Mouse (Mus musculus) G1E (cell line): ENCODE data around the gene Iqschfp. TPM values are rescaled to one million over a fixed set of nuclear protein-coding genes. Genes with fewer than 3 reads are reported as not detected.

Experiments used
- ATAC-seq: 2 replicates; pipeline ENCODE4 v1.8.0; 2016; ENCODE audit warnings: mild to moderate bottlenecking; ENCODE audit not compliant: insufficient number of reproducible peaks, poor library complexity, low FRiP score, severe bottlenecking; ENCODE audit errors: extremely low read depth
- DNase-seq: peaks from one replicate; pipeline ENCODE4 v3.0.0; 2012; ENCODE audit warnings: low spot score
- H3K27me3 ChIP-seq: 2 replicates; pipeline ENCODE4 v1.6.1; 2012; ENCODE audit warnings: mild to moderate bottlenecking, low read length, inconsistent platforms; ENCODE audit not compliant: insufficient read depth
- H3K36me3 ChIP-seq: replicated peaks from 2 replicates; pipeline ENCODE3; 2012; ENCODE audit warnings: mild to moderate bottlenecking, inconsistent platforms
- H3K4me1 ChIP-seq: 2 replicates; pipeline ENCODE4 v1.6.1; 2012; ENCODE audit warnings: low read depth, low read length, inconsistent platforms, mixed read lengths; ENCODE audit not compliant: insufficient read depth
- H3K4me3 ChIP-seq: 2 replicates; pipeline ENCODE4 v1.5.1; 2012; ENCODE audit warnings: low read depth, mild to moderate bottlenecking, inconsistent platforms, low read length, moderate library complexity, mixed read lengths
- H3K9me3 ChIP-seq: replicated peaks from 2 replicates; pipeline ENCODE4 v1.6.1; 2012; ENCODE audit warnings: inconsistent platforms
- CTCF ChIP-seq: IDR thresholded peaks from 2 replicates; pipeline ENCODE4 v1.5.1; 2012; ENCODE audit warnings: low read depth, low read length, inconsistent platforms, mixed read lengths
- GATA1 ChIP-seq: IDR thresholded peaks from 2 replicates; pipeline ENCODE4 v1.6.1; 2012; ENCODE audit warnings: borderline replicate concordance, low read length, inconsistent platforms, mixed read lengths
- GATA2 ChIP-seq: IDR thresholded peaks from 2 replicates; pipeline ENCODE4 v1.6.1; 2012; ENCODE audit warnings: low read depth, low read length, inconsistent platforms, borderline replicate concordance
- POLR2AphosphoS5 ChIP-seq: IDR thresholded peaks from 2 replicates; pipeline ENCODE4 v1.6.1; 2012; ENCODE audit warnings: low read depth, low read length, inconsistent platforms; ENCODE audit not compliant: insufficient replicate concordance
- TAL1 ChIP-seq: conservative IDR thresholded peaks from 2 replicates; pipeline ENCODE4 v1.6.1; 2012; ENCODE audit warnings: low read depth, low read length, inconsistent platforms, mixed read lengths
- polyA plus RNA-seq: library from polyadenylated mRNA; stranded (reverse); fragments of >175 nt; gene quantifications from 2 replicates; pipeline ENCODE4 v1.2.3, GENCODE M21; 2012
- total RNA-seq, 2 experiments: library from RNA; stranded (forward) in 1 of 2; stranded (reverse) in 1 of 2; fragments of 200-1000 nt in 1 of 2; fragments of >200 nt in 1 of 2; fragmentation: Nextera tagmentation in 1 of 2; gene quantifications; 2 replicates each; pipeline ENCODE4 v1.2.3; 2014 to 2017

The Iqschfp gene
- total and polyA plus RNA-seq, 3 experiments, result not detected

DNA sequence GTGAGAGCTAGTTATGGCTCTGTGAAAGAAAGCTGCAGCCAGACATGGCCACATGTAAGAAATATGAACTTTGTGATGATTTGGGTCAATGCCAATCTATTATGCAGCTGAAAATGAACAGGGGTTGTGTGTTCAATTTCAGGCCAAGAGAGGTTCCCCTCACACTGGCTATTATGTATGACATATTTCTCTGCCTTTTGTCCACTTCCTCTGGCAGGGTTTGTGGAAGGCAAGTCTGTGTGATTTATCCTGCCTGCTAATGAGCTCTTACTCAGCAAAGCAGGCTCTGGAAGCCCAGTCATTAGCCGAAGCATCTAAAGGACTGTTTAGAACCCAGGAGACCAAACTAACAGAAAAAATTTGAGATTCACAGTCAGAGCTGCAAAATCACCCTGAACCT, 286.2 kb downstream of the Iqschfp start:
- TF ChIP-seq POLR2AphosphoS5 (no peak), CTCF (no peak), GATA2 (no peak), GATA1 (no peak), TAL1 (no peak)
- Histone ChIP-seq H3K4me3 (no peak overlapping the region), H3K9me3 (peaks cover 9% of the 10 kb centered on the region), H3K36me3 (no peaks in the 10 kb centered on the region), H3K27me3 (no peaks in the 10 kb centered on the region), H3K4me1 (no peaks in the 10 kb centered on the region)
- no peak for DNase-seq
- no peak for ATAC-seq

DNA sequence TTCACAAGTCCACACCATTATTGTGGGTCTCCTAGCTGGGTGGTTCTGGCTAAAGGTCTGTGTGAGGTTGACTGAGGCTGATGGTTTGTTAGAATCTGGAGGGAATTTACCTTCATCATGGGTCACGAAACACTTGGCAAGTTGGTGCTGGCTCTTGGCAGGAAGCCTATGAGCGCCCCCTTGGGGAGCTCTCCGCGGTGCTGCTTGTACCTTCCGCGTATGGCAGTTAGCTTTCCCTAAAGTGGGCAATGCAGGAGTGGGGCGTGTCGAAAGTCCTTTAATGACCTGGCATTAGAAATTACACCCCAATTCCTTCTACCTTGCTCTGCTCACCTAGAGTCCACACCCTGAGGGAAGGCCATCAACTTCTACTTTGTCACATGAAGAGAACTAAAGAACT, 295.4 kb downstream of the Iqschfp start:
- no peak for TF ChIP-seq GATA1
- no peak for TF ChIP-seq CTCF
- TF ChIP-seq TAL1, result no peak
- no peak for TF ChIP-seq GATA2
- no peak for TF ChIP-seq POLR2AphosphoS5
- no peaks in the 10 kb centered on the region for H3K4me1 ChIP-seq
- H3K27me3 ChIP-seq, result no peaks in the 10 kb centered on the region
- no peak overlapping the region for H3K4me3 ChIP-seq
- H3K9me3 ChIP-seq, result peaks cover 22% of the 10 kb centered on the region
- DNase-seq (no peak), ATAC-seq (no peak)
- H3K36me3 ChIP-seq, result no peaks in the 10 kb centered on the region

DNA sequence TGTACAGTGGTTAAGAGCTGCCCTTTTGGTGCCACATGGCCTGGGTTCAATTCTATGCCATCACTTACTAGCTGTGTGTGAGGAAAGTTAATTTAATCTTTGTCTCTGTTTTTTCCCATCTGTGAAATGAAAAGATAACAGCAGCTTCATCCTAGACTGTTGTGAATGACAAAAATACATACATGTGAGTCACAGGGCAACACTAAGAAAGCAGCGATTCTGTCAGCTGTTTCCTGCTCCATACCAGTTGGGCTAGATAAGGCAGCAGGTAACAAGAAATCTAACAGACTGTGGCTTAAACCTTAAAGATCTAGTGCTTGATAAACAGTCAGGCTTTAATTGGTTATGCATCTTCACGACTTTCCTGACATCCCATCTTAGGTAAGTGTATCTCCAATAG, 297.1 kb downstream of the Iqschfp start:
- Histone ChIP-seq H3K4me3 (no peak overlapping the region), H3K36me3 (no peaks in the 10 kb centered on the region), H3K9me3 (peaks cover 21% of the 10 kb centered on the region), H3K4me1 (no peaks in the 10 kb centered on the region), H3K27me3 (no peaks in the 10 kb centered on the region)
- ATAC-seq, result no peak
- no peak for TF ChIP-seq GATA2
- no peak for TF ChIP-seq GATA1
- no peak for TF ChIP-seq CTCF
- no peak for TF ChIP-seq TAL1
- no peak for TF ChIP-seq POLR2AphosphoS5
- no peak for DNase-seq

DNA sequence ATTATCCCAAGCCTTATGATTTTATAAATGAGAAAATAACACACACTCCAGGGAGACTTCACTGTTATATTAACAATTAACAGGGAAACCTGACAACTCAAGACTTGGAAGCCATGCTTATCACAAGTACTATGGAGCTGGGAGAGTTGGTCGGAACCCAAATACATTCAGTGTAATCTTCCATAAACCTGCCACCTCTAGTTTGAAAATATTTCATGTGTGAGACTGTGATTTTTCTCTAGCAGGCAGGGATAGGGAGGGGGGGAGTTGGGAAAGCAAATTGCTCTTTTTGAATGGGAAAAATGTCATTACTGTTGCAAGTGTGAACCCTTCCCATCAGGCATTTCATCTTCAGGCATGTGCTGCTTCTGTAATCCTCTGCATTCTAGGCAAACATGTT, 304.9 kb downstream of the Iqschfp start:
- no peak overlapping the region for H3K4me3 ChIP-seq
- ATAC-seq (no peak), DNase-seq (no peak)
- no peaks in the 10 kb centered on the region for H3K4me1 ChIP-seq
- no peaks in the 10 kb centered on the region for H3K27me3 ChIP-seq
- no peaks in the 10 kb centered on the region for H3K36me3 ChIP-seq
- TF ChIP-seq GATA1 (no peak), TAL1 (no peak), POLR2AphosphoS5 (no peak), CTCF (no peak), GATA2 (no peak)
- H3K9me3 ChIP-seq, result peaks cover 16% of the 10 kb centered on the region

DNA sequence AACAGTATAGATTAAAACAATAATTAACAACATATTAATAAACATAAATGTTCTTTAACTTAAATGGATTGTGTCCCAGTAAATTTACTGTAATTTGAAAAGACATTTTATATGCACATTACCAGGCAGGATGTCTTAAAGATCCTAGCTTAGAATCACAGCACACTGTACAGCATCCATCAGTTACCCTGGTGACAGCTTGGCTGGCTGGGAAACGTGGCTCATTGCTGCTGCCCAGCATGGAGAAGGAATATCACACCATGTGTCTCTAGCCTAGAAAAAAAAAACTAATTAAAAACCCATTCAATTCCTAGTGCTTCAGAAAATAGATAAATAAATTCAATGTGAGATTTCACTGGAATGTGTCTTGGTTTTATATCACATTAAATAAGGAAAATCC, 309.2 kb downstream of the Iqschfp start:
- no peaks in the 10 kb centered on the region for H3K4me1 ChIP-seq
- no peak for ATAC-seq
- DNase-seq, result no peak
- no peaks in the 10 kb centered on the region for H3K36me3 ChIP-seq
- no peak overlapping the region for H3K4me3 ChIP-seq
- H3K9me3 ChIP-seq, result peaks cover 16% of the 10 kb centered on the region
- TF ChIP-seq GATA1, result no peak
- TF ChIP-seq TAL1, result no peak
- no peak for TF ChIP-seq POLR2AphosphoS5
- H3K27me3 ChIP-seq, result no peaks in the 10 kb centered on the region

- H3K36me3 ChIP-seq, result no peaks in the 10 kb centered on the region
- no peak for DNase-seq
- H3K4me3 ChIP-seq, result no peak overlapping the region
- peaks cover 16% of the 10 kb centered on the region for H3K9me3 ChIP-seq
- H3K27me3 ChIP-seq, result no peaks in the 10 kb centered on the region
- no peaks in the 10 kb centered on the region for H3K4me1 ChIP-seq
- no peak for TF ChIP-seq TAL1
- no peak for TF ChIP-seq CTCF
- TF ChIP-seq GATA2, result no peak
- TF ChIP-seq GATA1, result no peak
- no peak for TF ChIP-seq POLR2AphosphoS5
- no peak for ATAC-seq
Measured at GRCm38 (mm10) chr3:68202162-68202902, 310.3 kb downstream of the Iqschfp start.
